Mouse (Mus musculus): ENCODE measurements at regions not wholly inside any gene's neighbourhood (a gene's known extent, or its start where the extent isn't known, plus 50 kb on each side); places are given as distances from the start of the nearest gene placed in this dataset.
A peak's percentile ranks its signal among the peaks of the same experiment; 100 is the strongest.
"Not testable (repeated sequence)": the region's sequence is repeated elsewhere in the genome, so short reads cannot be mapped to it uniquely, and the experiment has no call there.

GRCm38 (mm10) chr4:145774241-145774761, 94.3 kb upstream of the Zfp986 start:
- not testable (repeated sequence) for H3K27ac ChIP-seq (ENCODE audit: low read depth); H3K36me3 ChIP-seq (ENCODE audit: insufficient read depth); H3K9me3 ChIP-seq (ENCODE audit: low read depth, low read length); H3K4me1 ChIP-seq (ENCODE audit: insufficient read depth); H3K9ac ChIP-seq; H3K27me3 ChIP-seq (ENCODE audit: insufficient read depth, low read length)
- DNase-seq (peak; percentile 22), ATAC-seq (ENCODE audit: insufficient read depth) (peak; percentile 98)
- 1% methylated on average over 42 of the region's 49 CpGs for WGBS
- Histone ChIP-seq H3K4me3 (ENCODE audit: low read depth, low read length) (peak overlapping the region; percentile 12; the same call in 1 of the 2 replicates), H3K4me2 (peak overlapping the region; percentile 36; the same call in 1 of the 2 replicates)

- not testable (repeated sequence) for ATAC-seq (ENCODE audit: insufficient read depth); DNase-seq; H3K27ac ChIP-seq (ENCODE audit: low read depth); H3K27me3 ChIP-seq (ENCODE audit: insufficient read depth, low read length); H3K36me3 ChIP-seq (ENCODE audit: insufficient read depth); H3K9ac ChIP-seq; H3K4me2 ChIP-seq; H3K9me3 ChIP-seq (ENCODE audit: low read depth, low read length); H3K4me1 ChIP-seq (ENCODE audit: insufficient read depth); H3K4me3 ChIP-seq (ENCODE audit: low read depth, low read length)
- WGBS, result 0% methylated on average over 1 of the region's 6 CpGs
Measured at GRCm38 (mm10) chr4:145774884-145775283, 93.7 kb upstream of the Zfp986 start.

GRCm38 (mm10) chr4:145776531-145776930, 92.1 kb upstream of the Zfp986 start:
- not testable (repeated sequence) for ATAC-seq (ENCODE audit: insufficient read depth); H3K4me3 ChIP-seq (ENCODE audit: low read depth, low read length); H3K27me3 ChIP-seq (ENCODE audit: insufficient read depth, low read length); H3K4me2 ChIP-seq; H3K36me3 ChIP-seq (ENCODE audit: insufficient read depth); H3K9me3 ChIP-seq (ENCODE audit: low read depth, low read length); H3K9ac ChIP-seq; DNase-seq; H3K4me1 ChIP-seq (ENCODE audit: insufficient read depth); H3K27ac ChIP-seq (ENCODE audit: low read depth)

- H3K4me1 ChIP-seq (ENCODE audit: insufficient read depth); H3K4me2 ChIP-seq; H3K27me3 ChIP-seq (ENCODE audit: insufficient read depth, low read length); DNase-seq; ATAC-seq (ENCODE audit: insufficient read depth); H3K9ac ChIP-seq; H3K27ac ChIP-seq (ENCODE audit: low read depth); H3K9me3 ChIP-seq (ENCODE audit: low read depth, low read length); H3K4me3 ChIP-seq (ENCODE audit: low read depth, low read length); H3K36me3 ChIP-seq (ENCODE audit: insufficient read depth): not testable (repeated sequence)
- no CpG with 5 or more reads among the region's 14 CpGs for WGBS
Measured at GRCm38 (mm10) chr4:145781281-145781896, 87.2 kb upstream of the Zfp986 start.

GRCm38 (mm10) chr4:145814674-145815073, 53.9 kb upstream of the Zfp986 start:
- not testable (repeated sequence) for H3K9ac ChIP-seq; DNase-seq; H3K4me3 ChIP-seq (ENCODE audit: low read depth, low read length); H3K27ac ChIP-seq (ENCODE audit: low read depth); H3K4me2 ChIP-seq; H3K36me3 ChIP-seq (ENCODE audit: insufficient read depth); H3K27me3 ChIP-seq (ENCODE audit: insufficient read depth, low read length); ATAC-seq (ENCODE audit: insufficient read depth); H3K9me3 ChIP-seq (ENCODE audit: low read depth, low read length); H3K4me1 ChIP-seq (ENCODE audit: insufficient read depth)
- WGBS, result no CpG with 5 or more reads among the region's 4 CpGs
